Mouse (Mus musculus) midbrain, embryonic 10.5 days (tissue): Measurements from ENCODE around the gene Echs1. TPM values are rescaled to one million over a fixed set of nuclear protein-coding genes. Genes with fewer than 3 reads are reported as not detected.

Experiments
- polyA plus RNA-seq: library from polyadenylated mRNA; unstranded; fragments of >200 nt; fragmentation: Nextera tagmentation; extraction: Ambion mirVana; gene quantifications from 2 replicates; pipeline ENCODE4 v1.2.1, GENCODE M21; 2016

Echs1 gene
- polyA plus RNA-seq, 1 experiment from 2014 or later = 157 TPM

Other genes starting within 250 kb of the Echs1 start
- 0.31 and 0.35 TPM in 2 replicates for gene Kndc1, start 221.8 kb downstream of the Echs1 start, polyA plus RNA-seq
- 0.16 TPM in 1 of 2 replicates, not detected in the other for gene Utf1, start 172.7 kb downstream of the Echs1 start, polyA plus RNA-seq
- 0.74 and 1.1 TPM in 2 replicates for gene 6430531B16Rik, start 137.7 kb downstream of the Echs1 start, polyA plus RNA-seq
- gene Adam8, start 123.9 kb downstream of the Echs1 start, polyA plus RNA-seq = 2.5 and 2.7 TPM in 2 replicates
- 42.6 and 43.8 TPM in 2 replicates for gene Zfp511, start 80.1 kb downstream of the Echs1 start, polyA plus RNA-seq
- 74.0 and 80.0 TPM in 2 replicates for gene Tubgcp2, start 79.8 kb downstream of the Echs1 start, polyA plus RNA-seq
- gene Msx3, start 67.4 kb downstream of the Echs1 start, polyA plus RNA-seq = 5.1 and 16.6 TPM in 2 replicates
- gene Caly, start 33.9 kb downstream of the Echs1 start, polyA plus RNA-seq = 2.0 and 4.7 TPM in 2 replicates
- not detected in 2 replicates for gene Prap1, start 23.1 kb downstream of the Echs1 start, polyA plus RNA-seq
- gene Fuom, start 14.0 kb downstream of the Echs1 start, polyA plus RNA-seq = 10.9 and 12.8 TPM in 2 replicates
- 15.8 and 18.5 TPM in 2 replicates for gene Paox, start 677 bp downstream of the Echs1 start, polyA plus RNA-seq
- 32.6 TPM in 2 replicates for gene Mtg1, start 21.1 kb upstream of the Echs1 start, polyA plus RNA-seq
- gene Sprn, start 38.4 kb upstream of the Echs1 start, polyA plus RNA-seq = 0.49 and 0.79 TPM in 2 replicates
- gene Olfr522, start 48.3 kb upstream of the Echs1 start, polyA plus RNA-seq = not detected in 2 replicates
- gene Olfr523, start 56.7 kb upstream of the Echs1 start, polyA plus RNA-seq = not detected in 2 replicates
- not detected in 2 replicates for gene Olfr524, start 89.5 kb upstream of the Echs1 start, polyA plus RNA-seq
- not detected in 2 replicates for gene Cd163l1, start 101.8 kb upstream of the Echs1 start, polyA plus RNA-seq
- not detected in 2 replicates for gene 5830411N06Rik, start 130.8 kb upstream of the Echs1 start, polyA plus RNA-seq
- not detected in 2 replicates for gene Olfr525, start 204.4 kb upstream of the Echs1 start, polyA plus RNA-seq
- not detected in 2 replicates for gene Olfr527, start 217.5 kb upstream of the Echs1 start, polyA plus RNA-seq
- not detected in 2 replicates for gene Olfr60, start 245.2 kb upstream of the Echs1 start, polyA plus RNA-seq